Mouse (Mus musculus) liver, embryonic 15.5 days (tissue): ENCODE results near the gene Myh9. TPM values are rescaled to one million over a fixed set of nuclear protein-coding genes. Genes with fewer than 3 reads are reported as not detected.
A peak's percentile ranks its signal among the peaks of the same experiment; 100 is the strongest.

Experiments used
- ATAC-seq: fragments of 200-750 bp; cut with Nextera tagmentation; 2 replicates; pipeline ENCODE4 v1.8.0; 2017; ENCODE audit warnings: moderate number of reproducible peaks, mild to moderate bottlenecking, moderate library complexity; ENCODE audit not compliant: insufficient read depth
- H3K27ac ChIP-seq: fragments of 300-500 bp; sonication (generic); replicated peaks from 2 replicates; pipeline ENCODE4 v1.5.1; 2015; ENCODE audit warnings: mild to moderate bottlenecking, inconsistent platforms
- H3K27me3 ChIP-seq: fragments of 300-500 bp; sonication (generic); 2 replicates; pipeline ENCODE4 v1.6.1; 2015; ENCODE audit warnings: mild to moderate bottlenecking, inconsistent platforms
- H3K36me3 ChIP-seq: fragments of 300-500 bp; sonication (generic); replicated peaks from 2 replicates; pipeline ENCODE4 v1.6.1; 2015; ENCODE audit warnings: moderate library complexity, mild to moderate bottlenecking, inconsistent platforms
- H3K4me1 ChIP-seq: fragments of 300-500 bp; sonication (generic); replicated peaks from 2 replicates; pipeline ENCODE4 v1.6.1; 2015; ENCODE audit warnings: inconsistent platforms
- H3K4me2 ChIP-seq: fragments of 300-500 bp; sonication (generic); 2 replicates; pipeline ENCODE4 v1.6.1; 2015; ENCODE audit warnings: moderate library complexity, mild to moderate bottlenecking, inconsistent platforms
- H3K4me3 ChIP-seq: fragments of 300-500 bp; sonication (generic); replicated peaks from 2 replicates; pipeline ENCODE4 v1.5.1; 2015; ENCODE audit warnings: mild to moderate bottlenecking, inconsistent platforms
- H3K9ac ChIP-seq: fragments of 300-500 bp; sonication (generic); 2 replicates; pipeline ENCODE4 v1.6.1; 2015; ENCODE audit warnings: moderate library complexity, mild to moderate bottlenecking, inconsistent platforms
- H3K9me3 ChIP-seq: fragments of 300-500 bp; sonication (generic); replicated peaks from 2 replicates; pipeline ENCODE4 v1.6.1; 2016; ENCODE audit warnings: inconsistent platforms
- WGBS: fragments of 180-500 bp; shearing (Covaris S2); methylation state at CpG from one replicate; pipeline ENCODE4 v1.1.7; 2015; ENCODE audit warnings: mixed read lengths; ENCODE audit not compliant: insufficient replicate concordance; 5-methylcytosine and 5-hydroxymethylcytosine counted together
- polyA plus RNA-seq: library from polyadenylated mRNA; unstranded; fragments of >200 nt; fragmentation: Nextera tagmentation; extraction: Ambion mirVana; gene quantifications from 2 replicates; pipeline ENCODE4 v1.2.1, GENCODE M21; 2015

Gene Myh9
- polyA plus RNA-seq, 1 experiment from 2014 or later: 19.5 TPM

DNA sequence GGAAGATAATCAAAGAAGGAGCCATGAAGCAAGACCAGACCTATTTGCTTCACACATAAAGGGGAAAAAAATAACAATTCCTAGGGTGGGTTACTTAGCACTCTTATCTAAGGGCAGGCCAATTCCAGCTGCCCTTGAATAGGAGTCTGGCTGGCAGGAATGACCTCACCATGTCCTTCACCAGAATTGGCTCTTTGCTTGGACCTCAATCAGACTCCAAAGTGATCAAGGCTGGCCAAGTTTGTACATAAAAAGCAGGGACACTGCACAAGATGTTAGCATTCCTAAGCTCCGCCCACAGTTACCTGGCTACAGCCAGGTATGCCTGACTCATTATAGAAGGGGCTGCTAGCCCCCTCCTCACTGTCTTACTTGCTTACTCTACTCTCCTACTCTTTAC is 16.6 kb downstream of the Myh9 start:
- no peak overlapping the region for H3K9ac ChIP-seq
- WGBS: 76% methylated on average over 1 of the region's 1 CpGs
- H3K27me3 ChIP-seq: no peaks in the 10 kb centered on the region

DNA sequence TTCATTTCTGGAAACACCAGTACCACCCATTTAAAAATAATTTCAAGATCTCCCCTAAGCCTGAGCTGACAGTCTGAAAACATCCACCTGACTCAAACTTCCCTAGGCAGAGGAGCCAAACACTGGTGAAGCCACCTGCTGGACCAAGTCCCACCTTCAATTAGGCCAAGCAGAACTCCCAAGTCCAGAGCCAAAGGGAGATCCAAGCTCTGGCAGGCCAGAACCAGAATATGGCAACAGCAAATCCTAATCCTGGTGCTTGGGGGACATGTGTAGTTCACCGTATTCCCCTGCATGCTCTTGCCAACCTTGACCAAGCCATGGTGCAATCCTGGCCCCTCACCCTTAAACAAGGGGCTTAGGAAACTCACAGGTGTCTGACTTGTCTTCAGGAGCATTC is 17.7 kb downstream of the Myh9 start:
- Histone ChIP-seq H3K36me3 (0 out of 2 replicates have a peak, but pooled peaks cover 13% of the 10 kb centered on the region), H3K9me3 (no peaks in the 10 kb centered on the region), H3K27ac (no peak overlapping the region), H3K4me2 (no peak overlapping the region), H3K9ac (no peak overlapping the region), H3K4me3 (no peak overlapping the region), H3K4me1 (peaks cover 94% of the 10 kb centered on the region), H3K27me3 (no peaks in the 10 kb centered on the region)
- ATAC-seq: no peak
- WGBS: 89% methylated on average over 1 of the region's 1 CpGs

More for the DNA sequence above, 16.6 kb downstream of the Myh9 start:
- Histone ChIP-seq H3K4me3 (no peak overlapping the region), H3K4me1 (peaks cover 94% of the 10 kb centered on the region), H3K36me3 (0 out of 2 replicates have a peak, but pooled peaks cover 14% of the 10 kb centered on the region), H3K9me3 (no peaks in the 10 kb centered on the region), H3K4me2 (no peak overlapping the region), H3K27ac (no peak overlapping the region)
- ATAC-seq: no peak

DNA sequence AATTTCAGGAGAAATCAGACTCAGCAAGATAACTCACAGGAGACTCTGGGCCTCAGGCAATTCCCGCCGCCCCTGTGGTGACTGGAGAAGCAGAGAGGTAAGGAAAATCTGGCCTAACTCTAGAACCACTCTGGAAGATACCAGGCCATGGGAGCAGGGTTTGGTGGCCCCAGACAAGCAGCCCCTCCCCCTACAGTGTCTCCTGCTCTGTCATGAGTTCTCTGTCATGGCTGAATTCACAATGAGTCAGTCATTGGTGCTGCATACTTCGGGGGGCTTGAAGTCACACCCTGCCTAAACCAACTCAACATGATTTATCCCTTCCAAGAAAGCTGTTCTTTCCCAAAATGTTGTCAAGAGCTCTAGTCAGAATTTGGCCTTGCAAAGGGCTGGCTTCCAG is 18.3 kb downstream of the Myh9 start:
- Histone ChIP-seq H3K9me3 (no peaks in the 10 kb centered on the region), H3K4me2 (no peak overlapping the region)
- ATAC-seq: no peak

DNA sequence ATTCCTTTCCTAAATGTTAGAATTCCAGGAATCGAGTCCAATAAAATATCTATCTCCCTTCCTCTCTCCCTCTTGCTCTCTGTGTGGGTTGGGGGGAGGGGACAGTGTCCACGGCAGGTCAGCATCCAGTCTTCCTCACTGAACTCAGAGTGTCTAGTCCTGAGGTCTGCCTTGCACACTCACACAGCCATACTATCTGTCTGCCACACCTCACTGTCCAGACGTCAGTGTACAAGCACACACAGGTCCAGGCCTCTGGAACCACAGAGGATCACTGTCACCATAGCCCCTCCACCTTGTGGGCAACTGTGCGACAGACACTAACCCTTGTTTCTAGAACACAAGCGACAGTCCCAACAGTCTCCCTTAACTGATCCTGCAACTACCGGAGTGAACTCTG is 18.8 kb downstream of the Myh9 start:
- ATAC-seq: no peak
- Histone ChIP-seq H3K9me3 (no peaks in the 10 kb centered on the region), H3K9ac (no peak overlapping the region), H3K27me3 (no peaks in the 10 kb centered on the region), H3K4me2 (0 out of 2 replicates have a peak overlapping the region, but pooled peaks have one; percentile 27), H3K27ac (peak overlapping the region; percentile 77), H3K36me3 (0 out of 2 replicates have a peak, but pooled peaks cover 16% of the 10 kb centered on the region), H3K4me1 (peaks cover 95% of the 10 kb centered on the region), H3K4me3 (no peak overlapping the region)
- 23% methylated on average over 6 of the region's 6 CpGs for WGBS

More for the DNA sequence above, 18.3 kb downstream of the Myh9 start:
- 48% methylated on average over 3 of the region's 3 CpGs for WGBS
- peak overlapping the region; percentile 77 for H3K27ac ChIP-seq
- H3K36me3 ChIP-seq: 0 out of 2 replicates have a peak, but pooled peaks cover 16% of the 10 kb centered on the region
- H3K9ac ChIP-seq: no peak overlapping the region
- H3K27me3 ChIP-seq: no peaks in the 10 kb centered on the region
- H3K4me3 ChIP-seq: no peak overlapping the region
- peaks cover 94% of the 10 kb centered on the region for H3K4me1 ChIP-seq

DNA sequence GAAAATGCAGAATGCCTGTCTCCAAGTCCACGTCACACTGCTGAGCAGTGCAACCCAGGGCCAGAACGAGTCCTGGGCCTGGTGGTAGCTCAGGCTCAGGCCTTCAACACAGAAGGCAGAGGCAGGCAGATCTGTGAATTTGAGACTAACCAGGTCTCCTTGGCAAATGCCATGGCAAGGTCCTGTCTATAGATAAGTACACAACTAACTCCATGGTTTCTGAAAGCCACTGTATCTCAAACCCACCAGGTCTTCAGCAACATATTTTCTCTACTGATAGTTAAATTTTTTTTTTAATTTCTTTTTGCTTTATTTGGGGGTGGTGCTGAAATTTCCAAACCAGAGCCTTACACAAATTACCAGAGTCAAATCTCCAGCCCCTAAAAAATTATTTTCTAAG is 19.3 kb downstream of the Myh9 start:
- Histone ChIP-seq H3K27me3 (no peaks in the 10 kb centered on the region), H3K4me2 (peak overlapping the region; percentile 27), H3K4me1 (peaks cover 95% of the 10 kb centered on the region), H3K4me3 (no peak overlapping the region), H3K27ac (peak overlapping the region; percentile 77), H3K36me3 (0 out of 2 replicates have a peak, but pooled peaks cover 12% of the 10 kb centered on the region), H3K9ac (no peak overlapping the region), H3K9me3 (no peaks in the 10 kb centered on the region)
- no peak for ATAC-seq
- WGBS: 30% methylated on average over 2 of the region's 2 CpGs

DNA sequence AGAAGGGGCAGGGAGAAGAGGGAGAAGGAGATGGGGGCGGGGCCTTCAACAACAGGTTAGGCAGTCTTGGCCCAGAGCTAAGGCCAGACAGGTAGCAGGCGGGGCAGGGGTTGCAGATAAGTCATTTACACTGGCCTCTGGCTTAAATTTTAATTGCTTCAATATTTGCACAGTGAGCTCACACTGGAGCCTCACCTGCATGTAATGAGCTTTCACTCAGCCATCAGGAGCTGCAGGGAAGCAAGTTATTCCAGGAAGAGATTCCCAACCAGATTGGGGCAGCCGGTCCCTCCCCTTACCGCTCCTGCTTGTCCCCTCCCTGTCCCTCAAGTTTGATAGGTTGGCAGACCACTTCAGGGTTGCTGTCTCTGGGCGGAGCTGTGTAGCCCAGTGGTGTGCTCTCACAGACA is 19.9 kb downstream of the Myh9 start:
- 0 out of 2 replicates have a peak, but pooled peaks cover 10% of the 10 kb centered on the region for H3K36me3 ChIP-seq
- no peaks in the 10 kb centered on the region for H3K27me3 ChIP-seq
- peaks cover 95% of the 10 kb centered on the region for H3K4me1 ChIP-seq
- H3K27ac ChIP-seq: peak overlapping the region; percentile 77
- H3K9me3 ChIP-seq: no peaks in the 10 kb centered on the region
- H3K4me2 ChIP-seq: peak overlapping the region; percentile 27; the same call in 1 of the 2 replicates
- 43% methylated on average over 5 of the region's 5 CpGs for whole genome bisulfite sequencing
- no peak overlapping the region for H3K4me3 ChIP-seq
- H3K9ac ChIP-seq: no peak overlapping the region
- ATAC-seq: peak; percentile 48

DNA sequence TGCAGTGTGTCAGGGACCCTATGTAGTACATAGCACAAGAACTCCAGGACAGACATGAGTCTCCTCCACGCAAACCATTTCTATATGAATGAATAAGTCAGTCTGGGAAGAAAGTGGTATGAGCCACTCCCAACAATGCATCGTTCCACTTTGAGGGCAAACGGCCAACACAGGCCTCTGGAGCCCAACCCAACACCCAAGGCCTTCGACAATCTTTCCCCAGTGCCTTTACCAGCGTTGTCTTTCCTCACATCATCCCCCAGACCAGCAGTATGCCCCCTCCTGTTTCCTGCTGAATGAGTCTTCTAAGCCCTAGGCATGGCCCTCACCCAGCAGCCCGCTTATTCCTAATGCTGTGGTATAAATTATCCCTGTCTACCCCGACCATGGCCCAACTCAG is 20.6 kb downstream of the Myh9 start:
- H3K4me3 ChIP-seq: no peak overlapping the region
- H3K36me3 ChIP-seq: 0 out of 2 replicates have a peak, but pooled peaks cover 8% of the 10 kb centered on the region
- H3K4me2 ChIP-seq: no peak overlapping the region
- ATAC-seq: no peak
- peaks cover 98% of the 10 kb centered on the region for H3K4me1 ChIP-seq
- H3K27ac ChIP-seq: peak overlapping the region; percentile 77
- H3K9ac ChIP-seq: no peak overlapping the region
- H3K27me3 ChIP-seq: no peaks in the 10 kb centered on the region
- H3K9me3 ChIP-seq: no peaks in the 10 kb centered on the region
- WGBS: 39% methylated on average over 7 of the region's 7 CpGs

DNA sequence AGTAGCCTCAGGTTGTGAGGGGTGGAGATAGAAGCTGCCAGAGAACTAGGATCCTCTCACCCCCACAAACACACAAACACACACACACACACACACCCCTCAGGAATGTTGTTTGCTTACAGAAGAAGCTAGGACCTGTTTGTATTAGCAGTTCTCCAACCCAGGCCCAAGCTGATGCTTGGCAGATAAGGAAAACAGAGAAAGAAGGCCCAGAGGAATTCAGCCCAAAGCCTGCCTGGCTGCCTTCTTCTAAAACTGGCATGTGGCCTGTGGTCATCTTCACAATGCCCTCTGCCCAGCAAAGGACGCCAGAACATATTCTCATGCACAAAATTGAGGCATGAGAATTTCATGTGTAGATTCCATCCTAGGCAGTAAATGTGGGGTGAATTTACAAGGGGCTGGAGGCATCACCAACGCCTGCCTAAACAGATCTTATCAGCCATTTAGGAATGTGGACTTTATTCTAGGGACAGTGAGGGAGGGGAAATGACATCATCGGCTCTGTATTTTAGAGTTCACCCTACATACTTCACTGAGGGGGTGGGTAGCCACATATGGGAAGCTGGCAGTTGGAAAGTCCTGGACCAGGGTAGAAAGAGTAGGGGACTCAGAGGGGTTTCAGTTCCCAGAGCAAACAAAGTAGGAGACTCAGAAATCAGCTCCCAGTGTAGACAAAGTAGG is 21.4 kb downstream of the Myh9 start:
- peak; percentile 35; the same call in 1 of the 2 replicates for ATAC-seq
- Histone ChIP-seq H3K27me3 (no peaks in the 10 kb centered on the region), H3K4me1 (peaks cover 98% of the 10 kb centered on the region), H3K9me3 (no peaks in the 10 kb centered on the region), H3K27ac (peak overlapping the region; percentile 77), H3K36me3 (0 out of 2 replicates have a peak, but pooled peaks cover 8% of the 10 kb centered on the region), H3K4me2 (0 out of 2 replicates have a peak overlapping the region, but pooled peaks have one; percentile 6), H3K4me3 (no peak overlapping the region), H3K9ac (no peak overlapping the region)
- WGBS: 27% methylated on average over 3 of the region's 3 CpGs

DNA sequence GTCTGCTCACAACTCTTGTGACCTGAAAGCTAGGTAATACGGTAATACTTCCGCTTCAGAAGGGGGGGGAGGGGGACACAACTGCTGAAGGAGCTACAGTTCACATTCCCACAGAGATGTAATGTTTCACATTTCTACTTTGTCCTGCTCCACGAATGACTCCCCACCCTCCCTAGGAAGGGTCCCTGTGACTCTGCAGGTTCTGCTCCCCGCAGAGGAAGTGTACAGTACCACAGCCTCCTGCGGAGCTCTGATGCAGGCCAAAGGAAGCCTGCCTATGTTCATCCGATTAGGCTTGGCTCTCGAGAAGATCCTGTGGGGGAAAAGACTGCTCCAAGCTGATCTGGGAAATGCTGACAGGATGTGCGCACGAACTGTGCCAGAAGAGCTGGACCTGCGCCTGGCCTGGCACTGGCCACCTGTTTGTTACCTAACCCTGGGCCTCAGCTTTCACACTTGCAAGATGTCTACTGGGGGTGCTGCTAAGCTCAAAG is 22.0 kb downstream of the Myh9 start:
- Histone ChIP-seq H3K4me1 (peaks cover 98% of the 10 kb centered on the region), H3K36me3 (0 out of 2 replicates have a peak, but pooled peaks cover 8% of the 10 kb centered on the region), H3K27me3 (no peaks in the 10 kb centered on the region), H3K4me2 (0 out of 2 replicates have a peak overlapping the region, but pooled peaks have one; percentile 5), H3K27ac (peak overlapping the region; percentile 77), H3K9me3 (no peaks in the 10 kb centered on the region), H3K9ac (no peak overlapping the region), H3K4me3 (no peak overlapping the region)
- no peak for ATAC-seq
- 39% methylated on average over 10 of the region's 10 CpGs for WGBS

DNA sequence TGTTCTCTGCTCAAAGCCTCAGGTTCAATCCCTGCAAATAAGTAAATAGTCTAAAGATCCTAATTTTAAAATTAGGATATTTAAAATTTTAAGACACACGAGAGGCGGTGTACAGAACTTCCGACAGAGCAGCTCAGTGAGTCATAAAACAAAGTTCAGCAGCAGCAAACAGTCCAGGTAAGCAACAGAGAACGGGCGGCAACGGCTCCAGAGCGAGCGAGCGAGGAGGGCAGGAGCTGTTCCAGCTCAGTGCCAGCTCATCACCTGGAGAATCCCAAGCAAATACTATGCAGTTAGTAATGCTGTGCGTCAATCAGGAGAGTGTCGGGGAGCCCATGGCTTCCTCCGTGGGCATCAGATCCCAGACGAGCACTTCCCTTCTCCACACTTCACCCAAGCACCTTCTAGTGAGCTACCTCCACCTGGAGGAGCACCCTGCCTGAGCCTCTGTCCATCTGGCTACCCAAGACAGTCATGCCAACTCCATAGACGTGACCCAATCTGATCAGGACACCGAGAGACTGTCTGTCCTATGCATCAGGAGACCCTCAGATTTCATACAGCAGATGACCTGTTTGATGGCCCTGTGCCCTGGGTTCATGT is 23.3 kb downstream of the Myh9 start:
- Histone ChIP-seq H3K4me1 (peaks cover 100% of the 10 kb centered on the region), H3K27ac (no peak overlapping the region), H3K27me3 (no peaks in the 10 kb centered on the region), H3K4me2 (no peak overlapping the region), H3K9me3 (no peaks in the 10 kb centered on the region), H3K4me3 (no peak overlapping the region), H3K36me3 (peaks cover 11% of the 10 kb centered on the region; the same call in 1 of the 2 replicates), H3K9ac (no peak overlapping the region)
- WGBS: 71% methylated on average over 15 of the region's 15 CpGs
- ATAC-seq: no peak

DNA sequence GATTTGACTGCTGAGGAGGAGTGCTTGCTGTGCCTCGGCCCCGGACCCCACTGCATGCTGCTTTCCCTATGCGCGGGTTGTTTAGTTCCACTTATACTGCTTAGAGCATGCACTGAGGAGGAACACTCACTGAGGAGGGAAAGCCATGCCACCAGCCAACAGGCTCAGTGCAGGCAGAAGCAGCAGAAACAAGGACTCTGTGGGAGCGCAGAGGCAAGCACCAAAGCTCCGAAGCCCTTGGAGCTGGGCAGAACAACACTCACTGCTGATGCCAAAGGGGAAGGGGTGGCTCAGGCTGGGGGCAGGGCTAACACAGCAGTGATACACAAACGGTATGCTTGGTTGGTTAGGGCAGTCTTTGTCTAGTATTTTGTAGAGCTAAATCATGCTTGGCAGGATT is 24.6 kb downstream of the Myh9 start:
- no peak overlapping the region for H3K9ac ChIP-seq
- WGBS: 62% methylated on average over 7 of the region's 7 CpGs

More for the DNA sequence above, 24.6 kb downstream of the Myh9 start:
- H3K9me3 ChIP-seq: no peaks in the 10 kb centered on the region
- 0 out of 2 replicates have a peak overlapping the region, but pooled peaks have one; percentile 9 for H3K27ac ChIP-seq
- no peak overlapping the region for H3K4me2 ChIP-seq
- H3K27me3 ChIP-seq: no peaks in the 10 kb centered on the region
- no peak for ATAC-seq
- peaks cover 23% of the 10 kb centered on the region for H3K36me3 ChIP-seq
- no peak overlapping the region for H3K4me3 ChIP-seq
- H3K4me1 ChIP-seq: peaks cover 92% of the 10 kb centered on the region
